Mouse (Mus musculus) brain, embryonic 14.5 days (tissue): ENCODE results near the gene Vstm2a.

Source experiments
- CTCF ChIP-seq: fragments of 200-500 bp; IDR thresholded peaks from 2 replicates; pipeline ENCODE4 v1.5.1; 2012; ENCODE audit warnings: inconsistent platforms, mild to moderate bottlenecking, moderate library complexity, borderline replicate concordance; ENCODE audit not compliant: insufficient read depth, insufficient read length; ENCODE audit errors: extremely low read depth
- POLR2A ChIP-seq: fragments of 200-500 bp; IDR thresholded peaks from 2 replicates; pipeline ENCODE4 v1.6.1; 2012; ENCODE audit warnings: mild to moderate bottlenecking, inconsistent platforms, borderline replicate concordance; ENCODE audit not compliant: poor library complexity, insufficient read depth, insufficient read length, severe bottlenecking; ENCODE audit errors: extremely low read depth

DNA sequence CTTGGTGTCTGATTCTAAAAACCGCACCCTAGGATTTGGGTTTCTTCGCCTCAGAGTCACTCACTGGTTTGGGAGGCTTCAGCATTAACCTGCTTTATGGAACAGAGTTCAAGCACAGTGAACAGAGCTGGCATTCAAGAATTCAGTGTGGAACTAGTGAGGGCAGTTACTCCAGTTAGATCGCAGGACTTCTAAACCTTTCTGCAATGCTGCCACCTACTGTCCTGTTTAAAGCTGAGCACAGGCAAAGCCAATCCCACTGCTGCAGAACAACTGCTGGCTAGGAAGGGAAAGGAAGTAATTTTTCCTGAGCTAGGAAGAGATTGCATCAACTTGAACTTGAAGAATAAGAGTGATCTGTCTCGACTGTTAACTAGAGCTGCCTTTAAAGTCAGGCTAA is 155.1 kb downstream of the Vstm2a start:
- TF ChIP-seq CTCF = peak; percentile 90
- no peak for TF ChIP-seq POLR2A
